Mouse (Mus musculus): ENCODE measurements around the gene Rbm45. TPM values are rescaled to one million over a fixed set of nuclear protein-coding genes. Genes with fewer than 3 reads are reported as not detected.

The Rbm45 gene
- polyA plus RNA-seq (2012; rRNA removed) = 4.6 and 11.4 TPM in 2 replicates

GRCm38 (mm10) chr2:76369821-76370655 is at the start of gene Rbm45:
Rbm45 (plus strand) TSS chr2:76369984.
- Histone ChIP-seq H3K4me1 (ENCODE audit: control insufficient read depth, insufficient read depth, insufficient read length, low read length) (peaks cover 19% of the 10 kb centered on the region), H3K36me3 (ENCODE audit: control insufficient read depth, insufficient read depth, low read length) (peaks cover 18% of the 10 kb centered on the region), H3K27me3 (ENCODE audit: control insufficient read depth, insufficient read depth, low read length) (no peaks in the 10 kb centered on the region), H3K27ac (ENCODE audit: insufficient read depth, low read depth, low read length) (peak within 1 kb of the TSS; percentile 93), H3K4me3 (ENCODE audit: low read depth, low read length) (peak within 1 kb of the TSS; percentile 94)
- WGBS = under 1% methylated on average over 61 of the region's 61 CpGs
- TF ChIP-seq POLR2A (IDR thresholded peaks at IDR 0.05; ENCODE audit: low read depth, low read length) (no peak; the same call in 1 of the 2 replicates), CTCF (IDR thresholded peaks at IDR 0.05; ENCODE audit: extremely low read depth, insufficient read length, insufficient replicate concordance, low read depth, low read length) (peak; percentile 86)

- 90% methylated on average over 6 of the region's 6 CpGs for WGBS
- no peaks in the 10 kb centered on the region for H3K27me3 ChIP-seq (ENCODE audit: control insufficient read depth, insufficient read depth, low read length)
Observed at GRCm38 (mm10) chr2:76320336-76320735, 49.4 kb upstream of the Rbm45 start.

GRCm38 (mm10) chr2:76323185-76323875 is 46.5 kb upstream of the Rbm45 start:
- Histone ChIP-seq H3K4me3 (ENCODE audit: low read depth, low read length) (no peak overlapping the region), H3K36me3 (ENCODE audit: control insufficient read depth, insufficient read depth, low read length) (no peaks in the 10 kb centered on the region), H3K4me1 (ENCODE audit: control insufficient read depth, insufficient read depth, insufficient read length, low read length) (no peaks in the 10 kb centered on the region), H3K27me3 (ENCODE audit: control insufficient read depth, insufficient read depth, low read length) (no peaks in the 10 kb centered on the region), H3K27ac (ENCODE audit: insufficient read depth, low read depth, low read length) (no peak overlapping the region)
- 86% methylated on average over 21 of the region's 21 CpGs for WGBS
- TF ChIP-seq POLR2A (IDR thresholded peaks at IDR 0.05; ENCODE audit: low read depth, low read length) = no peak
- no peak for TF ChIP-seq CTCF (IDR thresholded peaks at IDR 0.05; ENCODE audit: extremely low read depth, insufficient read length, insufficient replicate concordance, low read depth, low read length)

More at GRCm38 (mm10) chr2:76320336-76320735, 49.4 kb upstream of the Rbm45 start:
- TF ChIP-seq POLR2A (IDR thresholded peaks at IDR 0.05; ENCODE audit: low read depth, low read length) (no peak), CTCF (IDR thresholded peaks at IDR 0.05; ENCODE audit: extremely low read depth, insufficient read length, insufficient replicate concordance, low read depth, low read length) (no peak)
- Histone ChIP-seq H3K4me1 (ENCODE audit: control insufficient read depth, insufficient read depth, insufficient read length, low read length) (no peaks in the 10 kb centered on the region), H3K27ac (ENCODE audit: insufficient read depth, low read depth, low read length) (no peak overlapping the region), H3K36me3 (ENCODE audit: control insufficient read depth, insufficient read depth, low read length) (no peaks in the 10 kb centered on the region), H3K4me3 (ENCODE audit: low read depth, low read length) (no peak overlapping the region)

GRCm38 (mm10) chr2:76324463-76324862 is 45.3 kb upstream of the Rbm45 start:
- H3K27ac ChIP-seq (ENCODE audit: insufficient read depth, low read depth, low read length) = no peak overlapping the region
- no peaks in the 10 kb centered on the region for H3K27me3 ChIP-seq (ENCODE audit: control insufficient read depth, insufficient read depth, low read length)
- TF ChIP-seq CTCF (IDR thresholded peaks at IDR 0.05; ENCODE audit: extremely low read depth, insufficient read length, insufficient replicate concordance, low read depth, low read length) (no peak), POLR2A (IDR thresholded peaks at IDR 0.05; ENCODE audit: low read depth, low read length) (no peak)
- H3K4me3 ChIP-seq (ENCODE audit: low read depth, low read length) = no peak overlapping the region
- 90% methylated on average over 5 of the region's 5 CpGs for WGBS
- H3K4me1 ChIP-seq (ENCODE audit: control insufficient read depth, insufficient read depth, insufficient read length, low read length) = no peaks in the 10 kb centered on the region
- no peaks in the 10 kb centered on the region for H3K36me3 ChIP-seq (ENCODE audit: control insufficient read depth, insufficient read depth, low read length)

- Histone ChIP-seq H3K4me3 (ENCODE audit: low read depth, low read length) (no peak overlapping the region), H3K36me3 (ENCODE audit: control insufficient read depth, insufficient read depth, low read length) (no peaks in the 10 kb centered on the region), H3K4me1 (ENCODE audit: control insufficient read depth, insufficient read depth, insufficient read length, low read length) (no peaks in the 10 kb centered on the region), H3K27ac (ENCODE audit: insufficient read depth, low read depth, low read length) (no peak overlapping the region), H3K27me3 (ENCODE audit: control insufficient read depth, insufficient read depth, low read length) (no peaks in the 10 kb centered on the region)
- WGBS = 89% methylated on average over 3 of the region's 3 CpGs
- TF ChIP-seq CTCF (IDR thresholded peaks at IDR 0.05; ENCODE audit: extremely low read depth, insufficient read length, insufficient replicate concordance, low read depth, low read length) = no peak
- no peak for TF ChIP-seq POLR2A (IDR thresholded peaks at IDR 0.05; ENCODE audit: low read depth, low read length)
Observed at GRCm38 (mm10) chr2:76326161-76326560, 43.6 kb upstream of the Rbm45 start.

GRCm38 (mm10) chr2:76330081-76330480 is 39.7 kb upstream of the Rbm45 start:
- no peak for TF ChIP-seq POLR2A (IDR thresholded peaks at IDR 0.05; ENCODE audit: low read depth, low read length)
- TF ChIP-seq CTCF (IDR thresholded peaks at IDR 0.05; ENCODE audit: extremely low read depth, insufficient read length, insufficient replicate concordance, low read depth, low read length) = no peak
- H3K36me3 ChIP-seq (ENCODE audit: control insufficient read depth, insufficient read depth, low read length) = no peaks in the 10 kb centered on the region
- no peak overlapping the region for H3K4me3 ChIP-seq (ENCODE audit: low read depth, low read length)
- no peaks in the 10 kb centered on the region for H3K27me3 ChIP-seq (ENCODE audit: control insufficient read depth, insufficient read depth, low read length)
- H3K4me1 ChIP-seq (ENCODE audit: control insufficient read depth, insufficient read depth, insufficient read length, low read length) = no peaks in the 10 kb centered on the region
- WGBS = 88% methylated on average over 5 of the region's 5 CpGs
- no peak overlapping the region for H3K27ac ChIP-seq (ENCODE audit: insufficient read depth, low read depth, low read length)
